Mouse (Mus musculus): ENCODE measurements around the gene Gpr171. TPM values are rescaled to one million over a fixed set of nuclear protein-coding genes. Genes with fewer than 3 reads are reported as not detected.
A peak's percentile ranks its signal among the peaks of the same experiment; 100 is the strongest.
"Not testable (repeated sequence)": the region's sequence is repeated elsewhere in the genome, so short reads cannot be mapped to it uniquely, and the experiment has no call there.

Gene Gpr171
- polyA plus RNA-seq (2016; fragmentation: Nextera tagmentation; extraction: Ambion mirVana) = 0.92 and 0.96 TPM in 2 replicates

DNA sequence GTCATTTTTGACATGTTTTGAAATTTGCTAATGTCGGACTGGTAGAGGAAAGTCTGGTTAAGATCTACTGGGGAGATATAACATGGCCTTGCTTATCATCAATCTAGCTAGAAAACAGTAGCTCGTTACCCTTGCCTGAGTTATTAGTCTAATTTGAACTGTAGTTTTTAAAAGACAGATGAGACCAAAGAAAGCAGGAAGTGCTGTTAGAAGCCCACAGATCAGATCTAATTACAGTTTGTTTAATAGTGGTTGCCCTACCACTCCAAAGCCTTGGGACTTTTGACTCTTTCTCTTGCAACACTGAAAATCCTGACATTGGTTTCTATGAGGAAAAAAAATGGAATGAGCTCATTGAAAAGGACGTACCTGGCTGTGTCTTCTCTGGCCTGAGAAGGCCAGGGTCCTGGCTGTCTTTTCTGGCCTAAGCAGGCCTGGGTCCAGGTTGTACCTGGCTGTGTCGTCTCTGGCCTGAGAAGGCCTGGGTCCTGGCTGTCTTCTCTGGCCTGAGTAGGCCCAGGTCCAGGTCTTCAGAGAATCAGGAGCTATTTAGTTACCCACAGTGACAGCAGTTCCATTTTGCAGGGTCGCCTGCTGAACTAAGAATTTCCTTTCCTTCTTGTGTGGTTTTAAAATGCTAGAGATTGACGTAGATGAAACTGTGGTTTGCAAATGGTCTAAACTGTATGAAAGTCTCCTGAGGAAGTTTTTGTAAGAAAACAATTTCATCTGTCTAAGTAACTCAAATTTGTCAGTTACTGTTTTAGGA is at the start of gene Gpr171:
TSS of gene Gpr171 (minus strand) at position 604 of the 769 bp plus-strand sequence.
- H3K27me3 ChIP-seq (replicated peaks) = no peaks in the 10 kb centered on the region
- 85% methylated on average over 6 of the region's 6 CpGs for WGBS
- no peaks in the 10 kb centered on the region for H3K36me3 ChIP-seq
- no peak for ATAC-seq (ENCODE audit: low FRiP score, low read depth)
- H3K4me3 ChIP-seq = no peak within 1 kb of the TSS
- no peak within 1 kb of the TSS for H3K27ac ChIP-seq
- H3K4me2 ChIP-seq (replicated peaks) = no peak within 1 kb of the TSS
- no peak within 1 kb of the TSS for H3K9ac ChIP-seq
- no peaks in the 10 kb centered on the region for H3K4me1 ChIP-seq
- H3K9me3 ChIP-seq = no peaks in the 10 kb centered on the region

DNA sequence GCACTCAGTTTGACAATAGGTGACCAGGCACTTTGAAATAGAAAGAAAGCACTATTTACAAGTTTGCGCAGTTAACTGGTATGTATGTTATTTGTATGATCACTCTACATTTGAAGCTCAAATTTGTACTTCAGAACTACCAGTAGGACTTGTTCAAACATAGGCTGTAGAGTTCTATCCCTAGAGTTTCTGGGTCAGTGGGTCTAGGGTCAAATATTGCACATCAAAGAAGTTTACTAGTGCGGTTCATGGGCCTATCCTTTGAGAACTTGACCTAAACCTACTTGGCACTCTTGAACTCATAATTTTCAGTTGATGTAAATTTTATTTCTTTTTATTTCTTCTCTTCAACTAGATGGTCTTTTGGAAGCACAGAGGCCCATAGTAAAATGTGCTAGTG is 49.0 kb upstream of the Gpr171 start:
- no peak overlapping the region for H3K27ac ChIP-seq
- H3K36me3 ChIP-seq = no peaks in the 10 kb centered on the region
- H3K4me2 ChIP-seq (replicated peaks) = no peak overlapping the region
- H3K9ac ChIP-seq = no peak overlapping the region
- H3K4me3 ChIP-seq = no peak overlapping the region
- H3K4me1 ChIP-seq = no peaks in the 10 kb centered on the region
- WGBS = 96% methylated on average over 2 of the region's 2 CpGs
- H3K9me3 ChIP-seq = no peaks in the 10 kb centered on the region
- ATAC-seq (ENCODE audit: low FRiP score, low read depth) = no peak
- H3K27me3 ChIP-seq (replicated peaks) = no peaks in the 10 kb centered on the region

DNA sequence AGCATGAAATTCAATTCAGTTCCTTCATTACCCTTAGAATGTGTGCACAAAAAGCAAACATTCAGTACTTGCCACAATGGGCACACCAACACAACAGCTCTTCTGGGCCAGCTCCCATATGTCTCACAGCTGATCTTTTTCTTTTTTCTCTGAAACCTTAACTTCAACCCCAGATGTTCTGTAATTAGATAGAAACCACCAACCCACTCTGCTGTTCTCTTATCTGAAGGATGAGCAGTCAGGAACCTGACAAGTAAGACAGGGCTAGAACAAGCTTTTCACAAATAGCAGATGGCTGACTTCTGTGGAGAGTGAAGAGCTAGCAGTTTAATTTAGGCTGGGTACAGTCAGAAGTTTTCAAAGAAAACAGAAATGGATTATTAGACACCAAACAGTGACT is 48.0 kb upstream of the Gpr171 start:
- Histone ChIP-seq H3K4me2 (replicated peaks) (no peak overlapping the region), H3K4me1 (no peaks in the 10 kb centered on the region), H3K9me3 (no peaks in the 10 kb centered on the region), H3K36me3 (no peaks in the 10 kb centered on the region), H3K4me3 (no peak overlapping the region), H3K27me3 (replicated peaks) (no peaks in the 10 kb centered on the region), H3K9ac (no peak overlapping the region), H3K27ac (no peak overlapping the region)
- ATAC-seq (ENCODE audit: low FRiP score, low read depth) = no peak

DNA sequence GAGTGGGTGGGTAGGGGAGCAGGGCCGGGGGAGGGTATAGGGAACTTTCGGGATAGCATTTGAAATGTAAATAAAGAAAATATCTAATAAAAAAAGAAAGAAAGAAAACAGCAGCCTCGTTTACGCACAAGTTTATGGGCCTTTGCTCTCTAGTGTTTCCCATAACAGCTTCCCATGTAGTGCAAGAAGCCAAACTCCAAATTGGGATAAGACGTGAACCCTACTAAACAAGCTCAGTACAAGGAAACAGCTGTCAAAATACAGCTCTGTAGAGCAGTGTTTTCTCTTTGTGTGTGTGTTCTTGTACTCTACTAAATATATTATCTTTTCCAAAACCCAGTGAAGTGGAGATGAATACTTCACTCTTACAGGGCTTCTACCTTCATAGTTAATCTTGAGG is 43.6 kb upstream of the Gpr171 start:
- H3K4me2 ChIP-seq (replicated peaks) = no peak overlapping the region
- H3K9ac ChIP-seq = no peak overlapping the region
- H3K27ac ChIP-seq = no peak overlapping the region
- H3K27me3 ChIP-seq (replicated peaks) = no peaks in the 10 kb centered on the region
- no peak overlapping the region for H3K4me3 ChIP-seq
- 74% methylated on average over 5 of the region's 5 CpGs for WGBS
- H3K4me1 ChIP-seq = no peaks in the 10 kb centered on the region
- no peaks in the 10 kb centered on the region for H3K9me3 ChIP-seq
- no peaks in the 10 kb centered on the region for H3K36me3 ChIP-seq
- ATAC-seq (ENCODE audit: low FRiP score, low read depth) = no peak

DNA sequence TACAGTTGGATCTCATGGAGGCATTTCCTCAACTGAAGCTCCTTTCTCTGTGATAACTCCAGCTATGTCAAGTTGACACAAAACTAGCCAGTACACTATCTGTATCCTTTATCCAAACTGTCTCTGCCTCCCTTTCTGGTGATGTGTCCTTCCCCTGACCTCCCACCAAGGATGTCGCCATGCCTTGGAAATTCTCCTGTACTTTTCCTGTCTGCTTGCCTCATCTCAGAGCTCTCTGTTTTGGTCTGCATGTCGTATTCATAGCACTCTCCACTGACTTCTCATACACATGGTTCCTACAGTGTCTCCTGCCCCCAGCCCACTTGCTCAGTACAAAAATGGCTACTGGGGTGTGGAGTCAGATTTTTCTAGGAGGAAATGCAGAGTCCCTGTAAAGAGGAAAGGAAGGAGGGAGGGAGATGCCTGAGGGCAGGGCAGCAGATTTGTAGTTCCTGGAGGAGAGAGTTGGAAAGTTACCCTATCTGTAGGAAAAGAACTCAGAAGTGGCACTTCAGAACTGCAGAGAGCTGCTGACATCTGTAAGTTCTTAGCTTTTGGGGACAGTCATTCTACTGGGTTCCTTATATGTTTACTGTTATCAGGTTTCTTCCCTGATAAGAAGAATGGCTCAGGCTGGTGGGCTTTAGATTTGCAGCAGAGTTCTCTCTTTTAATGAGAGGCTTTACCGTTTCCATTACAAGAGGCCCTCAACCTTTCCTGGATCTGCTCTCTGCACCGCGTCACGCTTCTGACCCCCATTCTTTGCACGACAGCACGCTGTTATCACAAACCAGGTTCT is 40.1 kb upstream of the Gpr171 start:
- no peak overlapping the region for H3K27ac ChIP-seq
- ATAC-seq (ENCODE audit: low FRiP score, low read depth) = no peak
- WGBS = 89% methylated on average over 8 of the region's 8 CpGs

DNA sequence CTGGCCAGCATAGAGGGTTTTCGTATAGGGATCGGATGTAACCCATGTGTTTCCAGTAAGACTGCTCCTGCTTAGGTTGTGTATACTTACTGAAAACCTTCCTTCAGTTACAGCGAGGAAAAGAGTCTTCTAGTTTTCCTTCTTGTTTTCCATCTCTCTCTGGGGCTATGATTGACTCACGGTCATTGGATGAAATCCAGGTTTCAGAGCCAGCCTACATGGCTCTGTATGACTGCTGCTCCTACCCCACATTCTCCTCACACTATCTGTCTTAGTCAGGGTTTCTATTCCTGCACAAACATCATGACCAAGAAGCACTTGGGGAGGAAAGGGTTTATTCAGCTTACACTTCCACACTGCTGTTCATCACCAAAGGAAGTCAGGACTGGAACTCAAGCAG is 39.3 kb upstream of the Gpr171 start:
- not testable (repeated sequence) for H3K4me3 ChIP-seq; ATAC-seq (ENCODE audit: low FRiP score, low read depth); H3K9me3 ChIP-seq; H3K4me1 ChIP-seq; H3K27ac ChIP-seq; H3K27me3 ChIP-seq (replicated peaks); H3K9ac ChIP-seq; H3K4me2 ChIP-seq (replicated peaks); H3K36me3 ChIP-seq
- 86% methylated on average over 4 of the region's 4 CpGs for WGBS

More for the DNA sequence above, 40.1 kb upstream of the Gpr171 start:
- H3K27me3 ChIP-seq (replicated peaks) = no peaks in the 10 kb centered on the region
- no peaks in the 10 kb centered on the region for H3K36me3 ChIP-seq
- H3K4me1 ChIP-seq = no peaks in the 10 kb centered on the region
- no peak overlapping the region for H3K9ac ChIP-seq
- H3K4me2 ChIP-seq (replicated peaks) = no peak overlapping the region
- no peaks in the 10 kb centered on the region for H3K9me3 ChIP-seq
- no peak overlapping the region for H3K4me3 ChIP-seq

DNA sequence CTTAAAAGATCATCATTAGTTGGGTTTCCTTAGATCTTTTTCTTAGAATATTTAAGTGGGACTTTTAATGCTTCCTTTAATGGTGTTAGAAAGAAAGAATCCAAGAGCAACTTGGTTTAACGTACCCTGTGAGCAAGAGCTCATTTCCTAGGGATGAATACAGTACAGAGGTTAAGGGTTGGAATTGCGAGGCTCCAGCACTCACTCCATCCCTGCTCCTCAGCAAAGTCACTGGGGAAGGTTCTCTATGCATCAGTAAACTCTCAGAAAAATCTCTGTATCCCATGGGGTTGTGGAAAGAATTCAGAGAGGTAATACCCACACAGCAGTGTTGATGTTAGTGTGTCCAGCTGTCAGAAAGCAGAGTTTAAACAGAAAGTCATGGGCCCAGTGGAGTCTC is 38.5 kb upstream of the Gpr171 start:
- Histone ChIP-seq H3K9me3 (no peaks in the 10 kb centered on the region), H3K36me3 (no peaks in the 10 kb centered on the region), H3K4me1 (no peaks in the 10 kb centered on the region), H3K9ac (no peak overlapping the region), H3K27ac (no peak overlapping the region), H3K4me2 (replicated peaks) (no peak overlapping the region), H3K4me3 (no peak overlapping the region), H3K27me3 (replicated peaks) (no peaks in the 10 kb centered on the region)
- ATAC-seq (ENCODE audit: low FRiP score, low read depth) = no peak
- 88% methylated on average over 2 of the region's 2 CpGs for WGBS

DNA sequence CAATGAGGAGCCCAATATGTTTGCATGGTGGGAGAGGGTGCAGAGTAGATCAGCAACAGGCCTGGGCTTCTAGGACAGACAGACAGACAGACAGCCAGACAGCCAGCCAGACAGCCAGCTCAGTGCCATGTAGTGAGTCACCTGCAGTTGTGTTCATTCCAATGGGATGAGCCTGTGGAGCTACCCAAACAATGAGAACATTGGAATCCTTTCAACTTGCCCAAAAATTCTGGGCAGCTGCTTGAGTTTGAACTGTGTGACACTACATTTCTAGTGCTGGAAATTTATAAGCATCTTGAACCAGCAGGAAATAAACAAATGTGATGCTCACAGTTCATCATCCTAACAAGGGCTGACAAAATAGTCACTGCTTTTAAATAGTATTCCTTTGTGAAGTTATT is 38.0 kb upstream of the Gpr171 start:
- no peak overlapping the region for H3K4me2 ChIP-seq (replicated peaks)
- H3K9me3 ChIP-seq = no peaks in the 10 kb centered on the region
- no peaks in the 10 kb centered on the region for H3K4me1 ChIP-seq
- ATAC-seq (ENCODE audit: low FRiP score, low read depth) = no peak
- H3K9ac ChIP-seq = no peak overlapping the region
- H3K4me3 ChIP-seq = no peak overlapping the region
- no peaks in the 10 kb centered on the region for H3K36me3 ChIP-seq
- H3K27me3 ChIP-seq (replicated peaks) = no peaks in the 10 kb centered on the region
- no peak overlapping the region for H3K27ac ChIP-seq

DNA sequence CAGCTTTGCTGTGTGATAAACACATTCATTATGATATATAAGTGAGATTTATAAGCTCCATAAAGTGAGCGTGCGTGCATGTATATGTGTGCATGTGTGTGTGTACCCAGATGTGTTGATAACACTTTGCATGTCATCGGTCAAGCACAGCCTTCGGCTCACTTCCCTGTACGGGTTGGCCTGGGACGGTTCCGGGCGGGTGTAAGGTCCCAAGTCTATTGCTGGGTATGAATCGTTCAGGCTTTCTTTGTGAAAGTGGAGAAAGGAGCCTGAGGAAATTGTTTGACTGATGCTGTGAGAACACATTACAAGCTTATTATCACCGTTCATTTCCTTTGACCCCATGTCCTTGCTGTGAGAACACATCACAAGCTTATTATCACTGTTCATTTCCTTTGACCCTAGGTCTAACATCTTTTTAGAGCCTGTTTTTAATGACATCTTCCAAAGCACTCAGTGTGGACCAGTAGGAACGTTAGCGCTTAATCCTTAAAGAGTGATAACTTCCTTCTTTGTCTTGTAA is 37.4 kb upstream of the Gpr171 start:
- no peak overlapping the region for H3K4me3 ChIP-seq
- 0 out of 2 replicates have a peak, but pooled peaks have one; percentile 44 for ATAC-seq (ENCODE audit: low FRiP score, low read depth)
- H3K4me2 ChIP-seq (replicated peaks) = no peak overlapping the region
- H3K4me1 ChIP-seq = no peaks in the 10 kb centered on the region
- H3K27me3 ChIP-seq (replicated peaks) = no peaks in the 10 kb centered on the region
- H3K36me3 ChIP-seq = no peaks in the 10 kb centered on the region
- no peak overlapping the region for H3K9ac ChIP-seq
- no peaks in the 10 kb centered on the region for H3K9me3 ChIP-seq
- H3K27ac ChIP-seq = no peak overlapping the region
- 67% methylated on average over 12 of the region's 12 CpGs for WGBS

DNA sequence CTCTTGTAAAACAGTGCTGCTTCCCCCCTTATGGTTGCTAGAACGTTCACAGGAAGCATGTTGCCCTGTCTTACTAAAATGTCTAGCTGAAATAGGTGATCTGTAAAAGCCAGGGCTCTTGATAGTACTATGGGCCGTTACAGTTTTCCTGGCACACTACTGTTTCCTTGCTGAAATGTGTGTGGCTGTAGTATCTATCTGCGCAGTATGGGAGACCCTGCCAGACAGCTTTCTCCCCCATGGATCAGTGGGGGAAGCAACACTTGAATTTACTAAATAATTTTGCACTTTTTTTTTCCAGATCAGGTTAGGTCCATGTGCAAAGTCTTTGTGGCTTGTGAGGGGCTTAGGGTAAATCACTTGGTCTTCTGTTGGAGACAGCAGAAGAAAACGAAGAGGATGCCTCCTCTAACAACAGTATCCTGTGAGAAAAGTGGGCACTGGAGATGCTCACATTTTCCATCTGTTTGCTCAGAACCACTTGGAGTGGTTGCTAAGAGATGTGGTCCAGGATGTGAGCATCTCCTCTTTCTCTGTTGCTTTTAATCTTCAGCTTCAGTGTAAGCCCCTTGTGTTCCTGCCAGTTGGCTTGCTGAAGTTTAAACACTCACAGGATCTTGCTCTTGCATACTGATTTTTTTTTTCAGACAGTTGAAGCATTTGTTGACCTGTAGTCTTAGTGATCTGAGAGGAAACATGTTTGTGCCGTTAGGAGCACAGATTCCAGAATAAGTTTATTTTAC is 34.5 kb upstream of the Gpr171 start:
- Histone ChIP-seq H3K9ac (no peak overlapping the region), H3K27ac (no peak overlapping the region), H3K27me3 (replicated peaks) (no peaks in the 10 kb centered on the region), H3K4me2 (replicated peaks) (no peak overlapping the region), H3K4me1 (no peaks in the 10 kb centered on the region), H3K4me3 (no peak overlapping the region), H3K36me3 (no peaks in the 10 kb centered on the region), H3K9me3 (no peaks in the 10 kb centered on the region)
- 82% methylated on average over 5 of the region's 5 CpGs for WGBS
- no peak for ATAC-seq (ENCODE audit: low FRiP score, low read depth)

DNA sequence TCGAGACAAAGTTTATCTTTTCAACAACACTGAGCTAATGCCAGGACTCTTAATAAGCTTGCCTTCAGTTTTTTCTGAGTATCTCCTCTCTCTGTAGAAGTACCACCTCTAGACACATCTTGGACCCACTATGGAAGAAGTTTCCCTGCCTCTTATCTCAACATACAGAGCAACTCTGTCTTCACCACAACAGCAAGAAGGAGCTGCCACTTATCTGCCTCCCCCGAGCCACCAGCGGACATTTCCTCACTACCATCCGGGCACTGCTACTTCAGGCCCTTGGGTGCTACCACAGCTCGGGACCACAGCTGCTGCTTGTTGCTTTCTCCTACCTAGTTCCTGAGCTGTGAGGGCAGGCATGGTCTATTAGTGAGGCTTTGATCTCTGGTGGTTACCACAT is 31.6 kb upstream of the Gpr171 start:
- Histone ChIP-seq H3K9ac (no peak overlapping the region), H3K27me3 (replicated peaks) (no peaks in the 10 kb centered on the region), H3K4me1 (no peaks in the 10 kb centered on the region), H3K4me3 (no peak overlapping the region), H3K36me3 (no peaks in the 10 kb centered on the region), H3K27ac (no peak overlapping the region), H3K9me3 (no peaks in the 10 kb centered on the region), H3K4me2 (replicated peaks) (no peak overlapping the region)
- ATAC-seq (ENCODE audit: low FRiP score, low read depth) = no peak
- 88% methylated on average over 5 of the region's 5 CpGs for WGBS

DNA sequence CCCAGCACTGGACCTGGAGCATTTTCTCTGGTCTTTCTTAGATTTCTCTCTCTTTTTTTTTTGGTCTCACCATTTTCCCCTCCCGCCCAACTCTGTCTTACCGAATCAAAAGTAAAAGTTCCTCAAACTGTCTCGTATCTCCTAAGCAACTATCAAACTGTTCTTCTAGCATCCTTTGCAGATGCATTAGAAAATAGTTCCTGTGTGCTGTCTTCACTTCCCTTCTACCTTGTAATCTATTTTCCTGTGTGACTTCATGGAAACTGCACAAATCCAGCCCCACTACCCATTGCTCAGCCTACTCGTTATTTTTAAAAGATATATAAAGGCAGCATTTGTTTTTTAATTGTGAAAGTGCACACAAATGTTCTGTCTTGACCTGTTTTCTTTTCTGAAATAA is 30.3 kb upstream of the Gpr171 start:
- Histone ChIP-seq H3K27ac (no peak overlapping the region), H3K4me1 (no peaks in the 10 kb centered on the region), H3K27me3 (replicated peaks) (no peaks in the 10 kb centered on the region), H3K9ac (no peak overlapping the region), H3K4me3 (no peak overlapping the region), H3K36me3 (no peaks in the 10 kb centered on the region), H3K4me2 (replicated peaks) (no peak overlapping the region), H3K9me3 (no peaks in the 10 kb centered on the region)
- 90% methylated on average over 4 of the region's 4 CpGs for WGBS
- no peak for ATAC-seq (ENCODE audit: low FRiP score, low read depth)
